In genomic region chr8:70648164-70648442, GRCm38 (mm10) we compare ENCODE assay signal across 13 mouse cellular contexts. TPM values are rescaled to one million over a fixed set of nuclear protein-coding genes. Genes with fewer than 3 reads are reported as not detected.
A peak's percentile ranks its signal among the peaks of the same experiment; 100 is the strongest.
DNase-seq lines count a peak whose midpoint lies in the region; ATAC-seq and TF ChIP-seq lines count a peak whose summit lies in the region.
"Had no signal": no experiment of that assay in that cellular context is flagged by ENCODE, and none has a peak within 500 bp of the region (broad histone marks: within the 10 kb centered on the region; RNA-seq: fewer than 3 reads in every experiment).

No protein-coding gene starts in this region.

- no peak overlapping the region for H3K9ac ChIP-seq in heart, embryonic 15.5 days
- H3K9ac ChIP-seq in CH12.LX (ENCODE audit: insufficient read depth, low read depth) = no peak overlapping the region
- no peak overlapping the region for H3K9ac ChIP-seq in liver, embryonic 12.5 days

- DNase-seq in heart, adult 11 months = no peak
- no peak for DNase-seq in CH12.LX (ENCODE audit: extremely low read depth)
- no peak for DNase-seq in frontal cortex, postnatal 10 days (ENCODE audit: low spot score in 2 of 2)
- DNase-seq in ovary, postnatal 36 days (ENCODE audit: low spot score) = no peak
- DNase-seq: cerebellum, postnatal 10 days; lung, postnatal 10 days; spleen, adult 18-20 months; thymus, postnatal 36 days had no signal

- no peak for TF ChIP-seq EP300 in CH12.LX (IDR thresholded peaks at IDR 0.05; ENCODE audit: low read length)

- no peaks in the 10 kb centered on the region for H3K79me2 ChIP-seq in CH12.LX (replicated peaks; ENCODE audit: control insufficient read depth, extremely low read depth, insufficient read depth, poor library complexity, severe bottlenecking)

- dilution Hi-C loops in CH12.LX (cut with MboI; ENCODE audit: extremely low pct_ligation_motif_present, extremely low pct_unique_long_range_greater_than_20kb, low sequenced_read_pairs) = no loop called here

- no peaks in the 10 kb centered on the region for H3K9me3 ChIP-seq in heart, embryonic 15.5 days (replicated peaks)
- H3K9me3 ChIP-seq in CH12.LX (replicated peaks; ENCODE audit: low read length) = no peaks in the 10 kb centered on the region
- H3K9me3 ChIP-seq in liver, embryonic 12.5 days (replicated peaks) = no peaks in the 10 kb centered on the region
- H3K9me3 ChIP-seq: G1E had no signal

- no peak overlapping the region for H3K4me2 ChIP-seq in heart, embryonic 15.5 days
- H3K4me2 ChIP-seq in CH12.LX (ENCODE audit: insufficient read depth, low read depth, poor library complexity, severe bottlenecking) = no peak overlapping the region
- no peak overlapping the region for H3K4me2 ChIP-seq in liver, embryonic 12.5 days

- no peak overlapping the region for H3K4me3 ChIP-seq in heart, embryonic 15.5 days
- no peak overlapping the region for H3K4me3 ChIP-seq in CH12.LX (replicated peaks in 1 of 3; ENCODE audit: low read depth in 2 of 3, low read length in 2 of 3, poor library complexity in 1 of 3)
- no peak overlapping the region for H3K4me3 ChIP-seq in brown adipose tissue, adult 24 weeks (ENCODE audit: insufficient read depth, low read depth, low read length)
- no peak overlapping the region for H3K4me3 ChIP-seq in liver, embryonic 12.5 days

- no peak for TF ChIP-seq RAD21 in CH12.LX (IDR thresholded peaks at IDR 0.05; ENCODE audit: low read depth, low read length)

- no peak for ATAC-seq in heart, embryonic 15.5 days (replicated peaks; ENCODE audit: insufficient number of reproducible peaks, insufficient read depth, low FRiP score, low read depth)
- ATAC-seq in liver, embryonic 12.5 days = no peak
- ATAC-seq in CD4-positive, CD25-positive, alpha-beta regulatory T cell, adult 4 months = no peak

- in situ Hi-C loops in CH12.LX (cut with MboI; ENCODE audit: low pct_ligation_motif_present, low pct_unique_long_range_greater_than_20kb, low sequenced_read_pairs) = loop anchor here (5.0 kb wide), 1 partner anchor 36 kb away; no protein-coding TSS in a partner anchor

- peaks cover 28% of the 10 kb centered on the region for H3K36me3 ChIP-seq in heart, embryonic 15.5 days
- peaks cover 26 to 53% of the 10 kb centered on the region in 2 experiments for H3K36me3 ChIP-seq in CH12.LX (replicated peaks in 1 of 2; ENCODE audit: control insufficient read depth in 1 of 2, insufficient read depth in 1 of 2, low read length in 1 of 2)
- peaks cover 34% of the 10 kb centered on the region for H3K36me3 ChIP-seq in liver, embryonic 12.5 days

- H3K27ac ChIP-seq in heart, embryonic 15.5 days = peak overlapping the region; percentile 89
- H3K27ac ChIP-seq in CH12.LX (ENCODE audit: insufficient read depth, low read depth) = no peak overlapping the region
- H3K27ac ChIP-seq in brown adipose tissue, adult 24 weeks (replicated peaks; ENCODE audit: low read depth, low read length) = peak overlapping the region; percentile 94
- peak overlapping the region; percentile 2; the same call in 1 of the 2 replicates for H3K27ac ChIP-seq in liver, embryonic 12.5 days

- H3K27me3 ChIP-seq in heart, embryonic 15.5 days = no peaks in the 10 kb centered on the region
- no peaks in the 10 kb centered on the region for H3K27me3 ChIP-seq in CH12.LX (replicated peaks)
- H3K27me3 ChIP-seq in liver, embryonic 12.5 days (replicated peaks) = 0 out of 2 replicates have a peak, but pooled peaks cover 3% of the 10 kb centered on the region

- TF ChIP-seq POLR2A in CH12.LX (IDR thresholded peaks at IDR 0.05; ENCODE audit: low read depth, low read length) = no peak

- H3K4me1 ChIP-seq in heart, embryonic 15.5 days (replicated peaks) = peaks cover 53% of the 10 kb centered on the region
- H3K4me1 ChIP-seq in CH12.LX (ENCODE audit: control insufficient read depth in 1 of 2, insufficient read depth in 2 of 2) = peaks cover 39 to 68% of the 10 kb centered on the region in 2 experiments
- peaks cover 40% of the 10 kb centered on the region for H3K4me1 ChIP-seq in brown adipose tissue, adult 24 weeks (ENCODE audit: control insufficient read depth, insufficient read depth, insufficient read length, low read length)
- H3K4me1 ChIP-seq in liver, embryonic 12.5 days = peaks cover 43% of the 10 kb centered on the region

- no peak for TF ChIP-seq CTCF in CH12.LX (conservative IDR thresholded peaks at IDR 0.05 in 1 of 2, IDR thresholded peaks at IDR 0.05 in 1 of 2; ENCODE audit: low read depth in 2 of 2, low read length in 2 of 2)

- 41% methylated on average over 1 of the region's 1 CpGs for WGBS in heart, embryonic 15.5 days
- 27% methylated on average over 1 of the region's 1 CpGs for WGBS in liver, embryonic 12.5 days (ENCODE audit: insufficient replicate concordance)

TF ChIP-seq in CH12.LX, 34 proteins besides CTCF, POLR2A, EP300 and RAD21:
- TF ChIP-seq USF1 (IDR thresholded peaks at IDR 0.05; ENCODE audit: low read depth, low read length) (no peak), USF2 (conservative IDR thresholded peaks at IDR 0.05; ENCODE audit: low read depth, low read length) (no peak), NRF1 (IDR thresholded peaks at IDR 0.05; ENCODE audit: low read depth, low read length) (no peak), JUN (IDR thresholded peaks at IDR 0.05; ENCODE audit: insufficient read depth, low read depth, low read length) (no peak), ZNF384 (IDR thresholded peaks at IDR 0.05; ENCODE audit: low read depth, low read length) (peak; percentile 44)

RNA-seq across cellular contexts. Expression of gene Pgpep1, which starts 12.1 kb away (rescaled TPM):
- 32.2 and 36.3 TPM in 2 replicates for polyA plus RNA-seq in heart, embryonic 15.5 days (2015; fragmentation: Nextera tagmentation; extraction: Ambion mirVana)
- total RNA-seq in CH12.LX (2012; rRNA removed) (15.2 and 22.9 TPM in 2 replicates), CH12.LX (2014; rRNA removed) (10.3 and 12.3 TPM in 2 replicates)
- polyA plus RNA-seq in CH12.LX (2012; ENCODE audit: insufficient read length, low read depth) = 30.0 and 35.1 TPM in 2 replicates
- 31.0 and 37.7 TPM in 2 replicates for polyA plus RNA-seq in brown adipose tissue, adult 24 weeks (2012; ENCODE audit: insufficient read depth, insufficient read length, missing spikeins)
- polyA plus RNA-seq in liver, embryonic 12.5 days (2016; fragmentation: Nextera tagmentation; extraction: Ambion mirVana) = 19.6 and 24.2 TPM in 2 replicates
- 1 to 10 TPM; 7.0 to 9.5 TPM for polyA plus RNA-seq in CD4-positive, CD25-positive, alpha-beta regulatory T cell, adult 4 months (2017; shearing (Covaris generic))

RNA-seq across cellular contexts. Expression of gene Gdf15, which starts 15.8 kb away (rescaled TPM):
- polyA plus RNA-seq in heart, embryonic 15.5 days (2015; fragmentation: Nextera tagmentation; extraction: Ambion mirVana) = 0.89 and 1.3 TPM in 2 replicates
- total RNA-seq in CH12.LX (2012; rRNA removed) (0.21 TPM in 1 of 2 replicates, not detected in the other), CH12.LX (2014; rRNA removed) (not detected in 2 replicates)
- polyA plus RNA-seq in CH12.LX (2012; ENCODE audit: insufficient read length, low read depth) = 0.16 TPM in 1 of 2 replicates, not detected in the other
- polyA plus RNA-seq in brown adipose tissue, adult 24 weeks (2012; ENCODE audit: insufficient read depth, insufficient read length, missing spikeins) = 1.7 TPM in 2 replicates
- polyA plus RNA-seq in liver, embryonic 12.5 days (2016; fragmentation: Nextera tagmentation; extraction: Ambion mirVana) = 4.4 and 4.9 TPM in 2 replicates
- not detected for polyA plus RNA-seq in CD4-positive, CD25-positive, alpha-beta regulatory T cell, adult 4 months (2017; shearing (Covaris generic))
- total RNA-seq: G1E had no signal

RNA-seq across cellular contexts. Expression of gene Lsm4, which starts 24.9 kb away (rescaled TPM):
- polyA plus RNA-seq in heart, embryonic 15.5 days (2015; fragmentation: Nextera tagmentation; extraction: Ambion mirVana) = 256 and 281 TPM in 2 replicates
- total RNA-seq in CH12.LX (2012; rRNA removed) (135 and 168 TPM in 2 replicates), CH12.LX (2014; rRNA removed) (134 and 143 TPM in 2 replicates)
- polyA plus RNA-seq in CH12.LX (2012; ENCODE audit: insufficient read length, low read depth) = 240 and 256 TPM in 2 replicates
- 89.4 and 121 TPM in 2 replicates for polyA plus RNA-seq in brown adipose tissue, adult 24 weeks (2012; ENCODE audit: insufficient read depth, insufficient read length, missing spikeins)
- 266 and 269 TPM in 2 replicates for polyA plus RNA-seq in liver, embryonic 12.5 days (2016; fragmentation: Nextera tagmentation; extraction: Ambion mirVana)
- polyA plus RNA-seq in CD4-positive, CD25-positive, alpha-beta regulatory T cell, adult 4 months (2017; shearing (Covaris generic)) = 10 to 100 TPM; 86.8 to 94.5 TPM

RNA-seq across cellular contexts. Expression of gene Lrrc25, which starts 32.1 kb away (rescaled TPM):
- 1.4 and 3.4 TPM in 2 replicates for polyA plus RNA-seq in heart, embryonic 15.5 days (2015; fragmentation: Nextera tagmentation; extraction: Ambion mirVana)
- total RNA-seq in CH12.LX (2012; rRNA removed) = 0.25 and 0.30 TPM in 2 replicates
- 2.4 and 2.6 TPM in 2 replicates for total RNA-seq in CH12.LX (2014; rRNA removed)
- polyA plus RNA-seq in CH12.LX (2012; ENCODE audit: insufficient read length, low read depth) = 4.0 and 5.9 TPM in 2 replicates
- polyA plus RNA-seq in brown adipose tissue, adult 24 weeks (2012; ENCODE audit: insufficient read depth, insufficient read length, missing spikeins) = 2.0 TPM in 2 replicates
- 4.1 and 4.6 TPM in 2 replicates for polyA plus RNA-seq in liver, embryonic 12.5 days (2016; fragmentation: Nextera tagmentation; extraction: Ambion mirVana)
- under 1 TPM; 0.43 to 0.89 TPM for polyA plus RNA-seq in CD4-positive, CD25-positive, alpha-beta regulatory T cell, adult 4 months (2017; shearing (Covaris generic))

RNA-seq across cellular contexts. Expression of gene Ssbp4, which starts 39.4 kb away (rescaled TPM):
- polyA plus RNA-seq in heart, embryonic 15.5 days (2015; fragmentation: Nextera tagmentation; extraction: Ambion mirVana) = 62.1 and 82.6 TPM in 2 replicates
- total RNA-seq in CH12.LX (2012; rRNA removed) (77.3 and 84.9 TPM in 2 replicates), CH12.LX (2014; rRNA removed) (31.0 and 41.3 TPM in 2 replicates)
- polyA plus RNA-seq in CH12.LX (2012; ENCODE audit: insufficient read length, low read depth) = 114 and 128 TPM in 2 replicates
- polyA plus RNA-seq in brown adipose tissue, adult 24 weeks (2012; ENCODE audit: insufficient read depth, insufficient read length, missing spikeins) = 29.6 and 45.0 TPM in 2 replicates
- 96.4 and 98.0 TPM in 2 replicates for polyA plus RNA-seq in liver, embryonic 12.5 days (2016; fragmentation: Nextera tagmentation; extraction: Ambion mirVana)
- 10 to 100 TPM in 1 of 2 experiments, 1 to 10 TPM in 1; 5.9 to 15.0 TPM for polyA plus RNA-seq in CD4-positive, CD25-positive, alpha-beta regulatory T cell, adult 4 months (2017; shearing (Covaris generic))
